Mouse (Mus musculus) naive thymus-derived CD4-positive, alpha-beta T cell, adult 5 months (primary cell): ENCODE data around the gene Ufl1. TPM values are rescaled to one million over a fixed set of nuclear protein-coding genes. Genes with fewer than 3 reads are reported as not detected.

Source experiments
- polyA plus RNA-seq: library from polyadenylated mRNA; unstranded; fragments of 100-300 nt; shearing (Covaris generic); gene quantifications from one replicate; pipeline ENCODE4 v1.2.1, GENCODE M21; 2017

Ufl1 gene
- polyA plus RNA-seq = 36.4 TPM

DNA sequence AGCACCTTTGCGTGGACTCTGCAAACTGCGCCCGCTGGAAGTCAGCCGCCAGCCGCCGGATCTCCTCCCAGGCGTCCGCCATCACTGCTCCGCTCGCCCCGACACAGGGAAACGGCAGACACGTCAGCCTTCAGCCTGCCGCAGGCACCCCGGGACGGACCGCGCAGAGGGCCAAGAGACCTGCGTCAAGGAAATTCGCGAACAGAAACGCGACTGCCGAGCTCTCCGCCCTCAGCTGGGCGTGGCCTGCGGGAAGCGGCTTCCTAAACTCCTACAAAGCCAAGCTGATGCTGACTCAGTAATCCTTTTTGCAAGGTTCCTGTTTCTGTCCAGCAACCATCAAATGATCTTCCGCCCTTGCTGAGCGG, at the start of gene Ufl1:
Gene Ufl1, minus strand, starts transcription at position 151 of the 368 bp plus-strand sequence.

DNA sequence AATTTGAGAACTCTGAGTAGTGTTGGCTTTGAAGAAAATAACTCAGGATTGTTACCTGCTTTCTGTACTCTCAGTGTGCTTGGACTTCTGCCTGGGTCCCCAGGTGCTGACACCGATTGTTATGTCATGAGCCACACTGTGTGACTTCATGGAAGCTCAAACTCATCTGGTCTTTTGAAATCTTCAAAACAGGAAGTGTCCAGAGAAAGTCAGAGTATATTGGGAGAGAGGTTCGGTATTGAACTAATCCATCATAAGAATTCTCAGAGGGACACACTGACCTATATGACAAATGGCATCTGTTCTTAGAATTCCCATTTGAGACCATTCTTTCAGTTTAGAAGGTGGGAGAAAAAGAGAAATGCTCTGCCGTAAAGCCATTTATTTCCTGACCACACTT, 38.8 kb downstream of the Ufl1 start, which contains the start of gene Fhl5:
Gene Fhl5, minus strand, starts transcription at position 101 of the 400 bp plus-strand sequence.

Other genes with a start within 250 kb of the Ufl1 start
- not detected for gene Fhl5, start 38.9 kb downstream of the Ufl1 start, polyA plus RNA-seq